Mouse (Mus musculus): ENCODE measurements at regions not wholly inside any gene's neighbourhood (a gene's known extent, or its start where the extent isn't known, plus 50 kb on each side); places are given as distances from the start of the nearest gene placed in this dataset.
"Not testable (repeated sequence)": the region's sequence is repeated elsewhere in the genome, so short reads cannot be mapped to it uniquely, and the experiment has no call there.

DNA sequence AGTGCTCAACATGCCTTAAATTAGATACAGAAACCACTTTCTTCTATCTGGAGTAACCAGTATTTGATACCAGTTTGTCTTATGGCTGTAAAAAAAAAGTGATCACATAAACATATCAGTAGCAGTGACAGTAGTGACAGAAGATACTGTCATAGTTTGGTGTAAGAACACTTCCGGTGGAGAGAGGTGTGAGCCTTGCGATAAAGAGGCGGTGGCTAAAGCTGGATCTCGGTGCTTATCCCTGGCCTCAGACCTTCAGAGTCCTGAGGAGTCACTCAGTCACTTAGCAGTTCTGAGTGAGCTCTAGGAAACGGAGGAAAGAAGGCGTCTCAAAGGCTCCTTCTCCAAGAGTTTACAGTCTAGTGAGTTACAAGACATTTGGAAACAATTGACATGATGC is 169.4 kb downstream of the Mterf1b start:
- not testable (repeated sequence) for H3K36me3 ChIP-seq; H3K9ac ChIP-seq; H3K4me2 ChIP-seq; H3K27me3 ChIP-seq; ATAC-seq (ENCODE audit: low read depth); H3K27ac ChIP-seq (replicated peaks); H3K4me3 ChIP-seq; H3K4me1 ChIP-seq (replicated peaks); H3K9me3 ChIP-seq
- 92% methylated on average over 6 of the region's 6 CpGs for WGBS

DNA sequence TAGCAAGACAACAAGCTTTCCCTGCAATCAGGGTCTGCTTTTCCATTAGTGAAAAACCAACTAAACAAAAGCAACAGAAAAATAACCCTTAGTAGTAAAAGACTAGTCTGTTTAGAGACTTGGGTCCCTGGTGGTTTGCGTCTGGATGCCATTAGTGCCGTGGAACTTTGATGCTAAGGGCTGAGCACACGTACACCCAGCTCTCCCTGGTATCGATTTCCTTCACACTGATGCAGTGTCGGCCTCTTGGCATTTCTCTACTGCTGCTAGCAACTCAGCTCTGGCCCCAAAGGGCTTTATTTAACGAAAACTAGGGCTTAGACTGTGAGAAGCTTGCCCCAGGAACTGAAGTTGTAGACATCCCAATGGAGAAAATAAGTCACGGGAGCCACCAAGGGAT is 192.6 kb downstream of the Mterf1b start:
- H3K4me3 ChIP-seq; H3K9ac ChIP-seq; H3K27me3 ChIP-seq; ATAC-seq (ENCODE audit: low read depth); H3K27ac ChIP-seq (replicated peaks); H3K4me2 ChIP-seq; H3K9me3 ChIP-seq; H3K4me1 ChIP-seq (replicated peaks); H3K36me3 ChIP-seq: not testable (repeated sequence)
- 78% methylated on average over 7 of the region's 7 CpGs for WGBS

DNA sequence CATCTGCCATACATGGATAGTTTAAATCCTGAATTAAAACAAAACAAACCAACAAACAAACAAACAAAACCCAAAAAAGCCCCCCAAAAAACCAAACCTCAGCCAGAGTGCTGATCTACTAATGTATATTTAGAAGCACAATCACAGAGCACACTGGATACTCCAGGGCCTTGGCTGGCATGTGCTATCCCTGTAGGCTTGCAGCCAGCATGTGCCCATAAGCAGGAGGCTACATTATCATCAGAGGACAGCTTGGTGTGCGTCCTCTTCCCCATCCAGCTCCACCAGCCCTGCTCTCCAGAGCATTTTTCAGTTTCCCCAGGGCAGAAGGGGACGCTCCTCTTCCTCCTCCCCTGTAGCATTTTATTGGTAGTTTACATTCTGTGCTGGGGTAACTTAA is 198.9 kb downstream of the Mterf1b start:
- H3K27ac ChIP-seq (replicated peaks) = no peak overlapping the region
- ATAC-seq (ENCODE audit: low read depth) = no peak
- no peaks in the 10 kb centered on the region for H3K9me3 ChIP-seq
- H3K4me1 ChIP-seq (replicated peaks) = peaks cover 5% of the 10 kb centered on the region; the same call in 1 of the 2 replicates
- no peak overlapping the region for H3K4me2 ChIP-seq
- H3K4me3 ChIP-seq = no peak overlapping the region
- WGBS = 76% methylated on average over 2 of the region's 2 CpGs
- no peak overlapping the region for H3K9ac ChIP-seq
- no peaks in the 10 kb centered on the region for H3K27me3 ChIP-seq
- no peaks in the 10 kb centered on the region for H3K36me3 ChIP-seq

DNA sequence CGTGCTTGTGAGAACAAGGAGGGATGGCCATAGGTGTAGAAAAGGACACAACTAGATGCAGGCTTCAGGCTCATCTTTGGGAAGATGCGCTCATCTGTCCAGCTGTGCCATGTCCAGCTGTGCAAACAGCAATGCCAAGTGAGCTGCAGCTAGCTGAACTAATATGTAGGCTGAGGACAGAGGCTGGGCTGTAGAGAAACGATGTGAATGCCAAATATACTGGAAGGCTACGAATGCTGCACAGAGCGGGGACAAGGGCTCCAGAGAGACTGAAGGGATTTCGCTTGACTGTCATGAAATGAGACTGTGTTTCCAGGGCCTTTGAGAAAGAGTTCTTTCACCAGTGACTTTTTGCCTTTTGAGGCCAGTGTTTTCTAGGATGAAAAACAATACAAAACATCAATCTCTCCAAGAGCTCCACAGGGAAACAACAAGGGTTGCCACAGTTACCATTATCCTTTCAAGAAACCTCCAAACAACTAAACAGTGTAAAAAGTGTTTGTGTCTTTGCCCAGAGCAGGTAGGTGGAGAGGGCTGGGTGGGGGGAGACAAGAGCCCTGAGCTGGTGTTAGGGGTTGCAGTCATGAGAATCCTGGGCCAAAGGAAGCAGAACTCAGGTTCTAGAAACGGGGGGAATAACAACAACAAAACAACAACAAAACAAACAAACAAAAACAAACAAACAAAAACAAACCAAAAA is 202.3 kb downstream of the Mterf1b start:
- H3K9me3 ChIP-seq, H3K4me3 ChIP-seq, H3K9ac ChIP-seq, H3K27me3 ChIP-seq, H3K4me2 ChIP-seq, H3K36me3 ChIP-seq: not testable (repeated sequence)
- H3K4me1 ChIP-seq (replicated peaks) = peaks cover 10% of the 10 kb centered on the region; the same call in 1 of the 2 replicates
- 36% methylated on average over 7 of the region's 7 CpGs for WGBS
- peak; percentile 90 for ATAC-seq (ENCODE audit: low read depth)
- peak overlapping the region; percentile 29; the same call in 1 of the 2 replicates for H3K27ac ChIP-seq (replicated peaks)

DNA sequence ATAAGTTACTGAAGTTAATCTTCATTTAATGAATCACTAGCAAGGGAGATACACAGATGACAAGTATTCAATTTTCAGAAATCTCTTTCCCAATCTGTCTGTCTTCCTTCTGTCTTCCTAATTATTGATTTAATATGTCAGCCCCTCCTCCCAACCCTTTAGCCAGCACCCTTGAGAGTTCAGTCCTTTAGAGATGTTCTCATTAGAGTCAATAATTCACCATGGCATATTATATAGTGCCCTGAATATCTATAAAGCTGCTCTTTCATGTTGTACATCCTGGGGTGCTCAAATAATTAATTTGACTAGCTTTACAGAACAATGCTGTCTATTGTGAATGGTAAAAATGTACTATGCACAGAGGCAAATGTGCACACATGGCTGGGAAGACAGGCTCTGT is 205.9 kb downstream of the Mterf1b start:
- H3K9ac ChIP-seq = no peak overlapping the region
- no peaks in the 10 kb centered on the region for H3K9me3 ChIP-seq
- H3K4me1 ChIP-seq (replicated peaks) = peaks cover 10% of the 10 kb centered on the region; the same call in 1 of the 2 replicates
- no peaks in the 10 kb centered on the region for H3K27me3 ChIP-seq
- no peaks in the 10 kb centered on the region for H3K36me3 ChIP-seq
- no peak overlapping the region for H3K27ac ChIP-seq (replicated peaks)
- no peak for ATAC-seq (ENCODE audit: low read depth)
- H3K4me3 ChIP-seq = no peak overlapping the region
- H3K4me2 ChIP-seq = no peak overlapping the region

DNA sequence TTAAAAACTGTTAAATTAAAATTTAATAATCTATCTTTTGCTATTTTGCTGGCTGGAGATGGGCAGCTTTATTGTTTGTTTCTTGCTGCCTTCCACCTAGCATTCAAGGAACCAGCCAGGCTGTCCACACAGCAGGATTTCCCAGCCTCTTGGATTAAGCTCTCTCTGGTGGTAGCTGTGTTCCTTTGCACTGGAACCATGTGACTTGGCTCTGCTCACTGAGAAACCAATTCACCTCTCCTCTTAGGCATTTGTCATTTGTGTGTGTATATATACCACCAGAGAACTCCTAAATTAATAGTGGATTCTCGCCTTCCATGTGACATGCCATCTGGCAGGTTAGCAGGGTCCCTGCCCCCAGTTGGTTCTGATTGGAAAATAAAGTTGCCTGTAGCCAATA is 225.6 kb downstream of the Mterf1b start:
- Histone ChIP-seq H3K9me3 (no peaks in the 10 kb centered on the region), H3K36me3 (no peaks in the 10 kb centered on the region), H3K27me3 (no peaks in the 10 kb centered on the region), H3K4me3 (no peak overlapping the region), H3K27ac (replicated peaks) (no peak overlapping the region), H3K4me1 (replicated peaks) (no peaks in the 10 kb centered on the region), H3K9ac (no peak overlapping the region), H3K4me2 (no peak overlapping the region)
- 88% methylated on average over 1 of the region's 1 CpGs for WGBS
- no peak for ATAC-seq (ENCODE audit: low read depth)
